Comparison of ENCODE assay signal across 34 mouse cellular contexts in genomic region chr1:120753406-120753805, GRCm38 (mm10).
"Had no signal": no experiment of that assay in that cellular context is flagged by ENCODE, and none has a peak within 500 bp of the region (broad histone marks: within the 10 kb centered on the region; RNA-seq: fewer than 3 reads in every experiment).

No protein-coding gene starts in this region.

- H3K36me3 ChIP-seq: heart, embryonic 10.5 days; heart, embryonic 12.5 days; heart, embryonic 13.5 days; heart, embryonic 15.5 days; hindbrain, embryonic 10.5 days; hindbrain, embryonic 12.5 days; hindbrain, embryonic 13.5 days; hindbrain, embryonic 15.5 days; intestine, embryonic 15.5 days; kidney, embryonic 15.5 days had no signal

- ATAC-seq: hindbrain, embryonic 16.5 days; hindbrain, postnatal 0 days; inflammation-experienced regulatory T-cells, adult 6 months; intestine, embryonic 16.5 days; intestine, postnatal 0 days had no signal

- H3K9ac ChIP-seq: heart, embryonic 12.5 days; heart, embryonic 13.5 days; heart, embryonic 15.5 days; hindbrain, embryonic 12.5 days; hindbrain, embryonic 13.5 days; hindbrain, embryonic 14.5 days; hindbrain, embryonic 15.5 days; intestine, embryonic 15.5 days; kidney, embryonic 15.5 days had no signal

- H3K4me3 ChIP-seq: heart, embryonic 10.5 days; heart, embryonic 12.5 days; heart, embryonic 13.5 days; heart, embryonic 15.5 days; hindbrain, embryonic 10.5 days; hindbrain, embryonic 12.5 days; hindbrain, embryonic 13.5 days; hindbrain, embryonic 15.5 days; intestine, embryonic 15.5 days; kidney, embryonic 15.5 days; layer of hippocampus, adult 2 months had no signal

- H3K27me3 ChIP-seq: heart, embryonic 12.5 days; heart, embryonic 13.5 days; heart, embryonic 15.5 days; hindbrain, embryonic 12.5 days; hindbrain, embryonic 13.5 days; hindbrain, embryonic 15.5 days; intestine, embryonic 15.5 days; kidney, embryonic 15.5 days had no signal

- H3K4me1 ChIP-seq: hindbrain, embryonic 15.5 days; intestine, embryonic 15.5 days; kidney, embryonic 15.5 days had no signal

- H3K9me3 ChIP-seq: heart, embryonic 10.5 days; heart, embryonic 12.5 days; heart, embryonic 13.5 days; heart, embryonic 15.5 days; hindbrain, embryonic 10.5 days; hindbrain, embryonic 12.5 days; hindbrain, embryonic 13.5 days; hindbrain, embryonic 15.5 days; intestine, embryonic 15.5 days; kidney, embryonic 15.5 days had no signal

- H3K27ac ChIP-seq: heart, embryonic 10.5 days; heart, embryonic 13.5 days; heart, embryonic 15.5 days; hindbrain, embryonic 10.5 days; hindbrain, embryonic 12.5 days; hindbrain, embryonic 13.5 days; hindbrain, embryonic 14.5 days; hindbrain, embryonic 15.5 days; hindbrain, postnatal 0 days; intestine, embryonic 15.5 days; kidney, embryonic 15.5 days; kidney, postnatal 0 days; layer of hippocampus, adult 2 months had no signal

- H3K4me2 ChIP-seq: heart, embryonic 11.5 days; heart, embryonic 12.5 days; heart, embryonic 13.5 days; heart, embryonic 15.5 days; hindbrain, embryonic 12.5 days; hindbrain, embryonic 13.5 days; hindbrain, embryonic 14.5 days; hindbrain, embryonic 15.5 days; intestine, embryonic 15.5 days; kidney, embryonic 15.5 days had no signal

- DNase-seq: heart, postnatal 10 days; heart, postnatal 36 days; heart, postnatal 4 days; kidney, adult 11 months; kidney, adult 18-20 months; kidney, adult 2 months; kidney, adult 8-10 months; kidney, adult 9 months; kidney, postnatal 10 days; kidney, postnatal 14 days; kidney, postnatal 25 days; kidney, postnatal 36 days; kidney, postnatal 4 days; layer of hippocampus, adult 9-11 months; layer of hippocampus, postnatal 36 days had no signal
